Mouse (Mus musculus) urinary bladder, postnatal 36 days (tissue): Measurements from ENCODE around the gene Mlc1.

ENCODE experiments used
- DNase-seq, 2 experiments: peaks; one replicate each; pipeline ENCODE4 v3.0.0; 2022; ENCODE audit warnings: low spot score in 2 of 2, mixed read lengths in 1 of 2

The Mlc1 gene

GRCm38 (mm10) chr15:88937291-88937650 is 41.5 kb downstream of the Mlc1 start:
- no peak for DNase-seq

GRCm38 (mm10) chr15:88936619-88937290 is 42.1 kb downstream of the Mlc1 start:
- no peak for DNase-seq

- no peak for DNase-seq
These were observed 44.7 kb downstream of the Mlc1 start for GRCm38 (mm10) chr15:88934141-88934540.

- no peak for DNase-seq
These were observed 46.1 kb downstream of the Mlc1 start for GRCm38 (mm10) chr15:88932667-88933066.

- DNase-seq, result peak; percentile 23 to 68
These were observed 56.9 kb downstream of the Mlc1 start for GRCm38 (mm10) chr15:88921992-88922310.

GRCm38 (mm10) chr15:88921131-88921991 is 57.4 kb downstream of the Mlc1 start:
- peak; percentile 50 to 71 for DNase-seq

GRCm38 (mm10) chr15:88920065-88920464 is 58.7 kb downstream of the Mlc1 start:
- no peak for DNase-seq

GRCm38 (mm10) chr15:88919328-88919727 is 59.5 kb downstream of the Mlc1 start:
- DNase-seq, result no peak

GRCm38 (mm10) chr15:88917126-88917525 is 61.7 kb downstream of the Mlc1 start:
- no peak for DNase-seq

GRCm38 (mm10) chr15:88916366-88916765 is 62.4 kb downstream of the Mlc1 start:
- no peak for DNase-seq

GRCm38 (mm10) chr15:88915046-88915445 is 63.8 kb downstream of the Mlc1 start:
- DNase-seq, result no peak

GRCm38 (mm10) chr15:88906347-88906746 is 72.5 kb downstream of the Mlc1 start:
- DNase-seq, result no peak
